Mouse (Mus musculus) common myeloid progenitor, adult 5-6 weeks (primary cell): ENCODE measurements around the gene Plau. TPM values are rescaled to one million over a fixed set of nuclear protein-coding genes. Genes with fewer than 3 reads are reported as not detected.
A peak's percentile ranks its signal among the peaks of the same experiment; 100 is the strongest.

Experiments used
- ATAC-seq: replicated peaks from 2 replicates; pipeline ENCODE4 v1.8.0; 2016; ENCODE audit warnings: low read depth, mild to moderate bottlenecking, moderate TSS enrichment, inconsistent platforms; ENCODE audit not compliant: poor library complexity, severe bottlenecking
- total RNA-seq: library from RNA; stranded (forward); fragments of 200-1000, 187-1606 nt; gene quantifications from 2 replicates; pipeline ENCODE4 v1.2.3, GENCODE M21; 2017

Plau gene
- total RNA-seq, 1 experiment from 2014 or later: 1.6 TPM

GRCm38 (mm10) chr14:20804964-20805672 lies 31.3 kb upstream of the Plau start:
- no peak for ATAC-seq

- no peak for ATAC-seq
Measured at GRCm38 (mm10) chr14:20806116-20806840, 30.2 kb upstream of the Plau start.

- no peak for ATAC-seq
Measured at GRCm38 (mm10) chr14:20809349-20809748, 27.1 kb upstream of the Plau start.

- ATAC-seq: peak; percentile 57
Measured at GRCm38 (mm10) chr14:20809820-20810219, 26.6 kb upstream of the Plau start.

- ATAC-seq: 0 out of 2 replicates have a peak, but pooled peaks have one; percentile 56
Measured at GRCm38 (mm10) chr14:20811236-20811635, 25.2 kb upstream of the Plau start.

- 0 out of 2 replicates have a peak, but pooled peaks have one; percentile 29 for ATAC-seq
Measured at GRCm38 (mm10) chr14:20811779-20812406, 24.6 kb upstream of the Plau start.

GRCm38 (mm10) chr14:20815448-20815847 lies 21.0 kb upstream of the Plau start:
- no peak for ATAC-seq

- no peak for ATAC-seq
Measured at GRCm38 (mm10) chr14:20824517-20824916, 11.9 kb upstream of the Plau start.

GRCm38 (mm10) chr14:20825516-20825915 lies 10.9 kb upstream of the Plau start:
- ATAC-seq: no peak

- ATAC-seq: no peak
Measured at GRCm38 (mm10) chr14:20827061-20827460, 9.4 kb upstream of the Plau start.

GRCm38 (mm10) chr14:20827491-20827890 lies 9.0 kb upstream of the Plau start:
- ATAC-seq: no peak

GRCm38 (mm10) chr14:20828524-20828923 lies 7.9 kb upstream of the Plau start:
- ATAC-seq: no peak

GRCm38 (mm10) chr14:20829523-20830366 lies 6.7 kb upstream of the Plau start:
- peak; percentile 80 for ATAC-seq

GRCm38 (mm10) chr14:20831141-20831910 lies 5.1 kb upstream of the Plau start:
- no peak for ATAC-seq

GRCm38 (mm10) chr14:20831915-20832314 lies 4.5 kb upstream of the Plau start:
- ATAC-seq: no peak

GRCm38 (mm10) chr14:20833525-20833924 lies 2.9 kb upstream of the Plau start:
- ATAC-seq: no peak

GRCm38 (mm10) chr14:20834136-20834535 lies 2.3 kb upstream of the Plau start:
- ATAC-seq: no peak

- ATAC-seq: peak; percentile 59
Measured at GRCm38 (mm10) chr14:20836905-20837376, 481 bp downstream of the Plau start.

- ATAC-seq: no peak
Measured at GRCm38 (mm10) chr14:20837681-20838080, 1.2 kb downstream of the Plau start.
